Comparison of ENCODE assay signal across 9 mouse cellular contexts in genomic region chr2:173578595-173578994, GRCm38 (mm10). TPM values are rescaled to one million over a fixed set of nuclear protein-coding genes. Genes with fewer than 3 reads are reported as not detected.
DNase-seq lines count a peak whose midpoint lies in the region; ATAC-seq and TF ChIP-seq lines count a peak whose summit lies in the region.
"Had no signal": no experiment of that assay in that cellular context is flagged by ENCODE, and none has a peak within 500 bp of the region (broad histone marks: within the 10 kb centered on the region; RNA-seq: fewer than 3 reads in every experiment).

No protein-coding gene starts in this region.

- no peak overlapping the region for H3K27ac ChIP-seq in lung, embryonic 14.5 days (ENCODE audit: low read depth)
- no peak overlapping the region for H3K27ac ChIP-seq in embryonic facial prominence, embryonic 14.5 days (replicated peaks; ENCODE audit: low read depth, low read length)
- no peak overlapping the region for H3K27ac ChIP-seq in intestine, postnatal 0 days (ENCODE audit: low read depth, low read length)
- H3K27ac ChIP-seq in neural tube, embryonic 14.5 days (ENCODE audit: low read depth, low read length): no peak overlapping the region

- ATAC-seq in lung, embryonic 14.5 days (ENCODE audit: insufficient read depth): no peak
- peak; percentile 41 for ATAC-seq in embryonic facial prominence, embryonic 14.5 days (ENCODE audit: low read depth)
- no peak for ATAC-seq in intestine, postnatal 0 days
- ATAC-seq in neural tube, embryonic 14.5 days (ENCODE audit: low read depth): peak; percentile 31; the same call in 1 of the 2 replicates

- H3K4me2 ChIP-seq in lung, embryonic 14.5 days: peak overlapping the region; percentile 86
- peak overlapping the region; percentile 81 for H3K4me2 ChIP-seq in embryonic facial prominence, embryonic 14.5 days (ENCODE audit: low read depth, low read length)
- peak overlapping the region; percentile 74 for H3K4me2 ChIP-seq in intestine, postnatal 0 days (replicated peaks; ENCODE audit: low read depth)
- peak overlapping the region; percentile 91 for H3K4me2 ChIP-seq in neural tube, embryonic 14.5 days (ENCODE audit: low read depth, low read length)

- H3K36me3 ChIP-seq in lung, embryonic 14.5 days (ENCODE audit: insufficient read depth): no peaks in the 10 kb centered on the region
- no peaks in the 10 kb centered on the region for H3K36me3 ChIP-seq in embryonic facial prominence, embryonic 14.5 days (ENCODE audit: control insufficient read depth, insufficient read depth, low read length)
- H3K36me3 ChIP-seq in intestine, postnatal 0 days (ENCODE audit: control insufficient read depth, insufficient read depth): no peaks in the 10 kb centered on the region
- H3K36me3 ChIP-seq in neural tube, embryonic 14.5 days (ENCODE audit: control insufficient read depth, insufficient read depth, low read length): no peaks in the 10 kb centered on the region

- WGBS in lung, embryonic 14.5 days: 22% methylated on average over 8 of the region's 8 CpGs
- 23% methylated on average over 8 of the region's 8 CpGs for WGBS in embryonic facial prominence, embryonic 14.5 days
- WGBS in intestine, postnatal 0 days: 30% methylated on average over 8 of the region's 8 CpGs
- 33% methylated on average over 8 of the region's 8 CpGs for WGBS in neural tube, embryonic 14.5 days

- peak overlapping the region; percentile 45 for H3K4me3 ChIP-seq in lung, embryonic 14.5 days (ENCODE audit: low read depth, low read length)
- peak overlapping the region; percentile 46 for H3K4me3 ChIP-seq in embryonic facial prominence, embryonic 14.5 days (ENCODE audit: low read depth, low read length)
- H3K4me3 ChIP-seq in intestine, postnatal 0 days (ENCODE audit: low read depth, low read length): peak overlapping the region; percentile 31; the same call in 1 of the 2 replicates
- peak overlapping the region; percentile 33; the same call in 1 of the 2 replicates for H3K4me3 ChIP-seq in neural tube, embryonic 14.5 days (ENCODE audit: low read depth, low read length)

- H3K4me1 ChIP-seq in lung, embryonic 14.5 days (ENCODE audit: insufficient read depth): no peaks in the 10 kb centered on the region
- H3K4me1 ChIP-seq in embryonic facial prominence, embryonic 14.5 days (ENCODE audit: control insufficient read depth, insufficient read depth, low read length): peaks cover 5% of the 10 kb centered on the region
- H3K4me1 ChIP-seq in intestine, postnatal 0 days (replicated peaks; ENCODE audit: control insufficient read depth, insufficient read depth, low read length): no peaks in the 10 kb centered on the region
- peaks cover 3% of the 10 kb centered on the region; the same call in 1 of the 2 replicates for H3K4me1 ChIP-seq in neural tube, embryonic 14.5 days (ENCODE audit: control insufficient read depth, insufficient read depth, low read length)

- no peak for TF ChIP-seq CTCF in lung, embryonic 14.5 days (IDR thresholded peaks at IDR 0.05; ENCODE audit: low read depth)
- no peak for TF ChIP-seq CTCF in intestine, postnatal 0 days (IDR thresholded peaks at IDR 0.05; ENCODE audit: low read depth)

- H3K27me3 ChIP-seq in lung, embryonic 14.5 days (ENCODE audit: insufficient read depth, low read length): peaks cover 3% of the 10 kb centered on the region
- H3K27me3 ChIP-seq in embryonic facial prominence, embryonic 14.5 days (replicated peaks; ENCODE audit: control insufficient read depth, insufficient read depth, low read length): peaks cover 4% of the 10 kb centered on the region
- peaks cover 38% of the 10 kb centered on the region for H3K27me3 ChIP-seq in intestine, postnatal 0 days (replicated peaks; ENCODE audit: control insufficient read depth, insufficient read depth, low read length)
- 0 out of 2 replicates have a peak, but pooled peaks cover 3% of the 10 kb centered on the region for H3K27me3 ChIP-seq in neural tube, embryonic 14.5 days (ENCODE audit: control insufficient read depth, insufficient read depth, low read length)

- DNase-seq in lung, embryonic 14.5 days: peak; percentile 46
- no peak for DNase-seq in lung, postnatal 36 days
- peak; percentile 40 for DNase-seq in embryonic facial prominence, embryonic 14.5 days (ENCODE audit: low spot score)
- DNase-seq in gastrocnemius, adult 8-10 months (ENCODE audit: low spot score in 2 of 2): no peak
- no peak for DNase-seq in yolk sac, embryonic 10.5 days (ENCODE audit: low spot score)
- no peak for DNase-seq in ovary, postnatal 36 days (ENCODE audit: low spot score)

- no peaks in the 10 kb centered on the region for H3K9me3 ChIP-seq in lung, embryonic 14.5 days (ENCODE audit: low read depth, low read length)
- no peaks in the 10 kb centered on the region for H3K9me3 ChIP-seq in embryonic facial prominence, embryonic 14.5 days (ENCODE audit: control insufficient read depth, low read length)
- no peaks in the 10 kb centered on the region for H3K9me3 ChIP-seq in intestine, postnatal 0 days (ENCODE audit: control insufficient read depth)
- no peaks in the 10 kb centered on the region for H3K9me3 ChIP-seq in neural tube, embryonic 14.5 days (ENCODE audit: control insufficient read depth, low read length)

- H3K9ac ChIP-seq in lung, embryonic 14.5 days: peak overlapping the region; percentile 38
- peak overlapping the region; percentile 65 for H3K9ac ChIP-seq in embryonic facial prominence, embryonic 14.5 days (ENCODE audit: low read depth, low read length)
- 0 out of 2 replicates have a peak overlapping the region, but pooled peaks have one; percentile 2 for H3K9ac ChIP-seq in intestine, postnatal 0 days (ENCODE audit: low read depth, low read length)
- 0 out of 2 replicates have a peak overlapping the region, but pooled peaks have one; percentile 42 for H3K9ac ChIP-seq in neural tube, embryonic 14.5 days (replicated peaks; ENCODE audit: low read depth, low read length)

RNA-seq across cellular contexts. Expression of gene Ankrd60, which starts 0.4 kb away (rescaled TPM):
- polyA plus RNA-seq in lung, embryonic 14.5 days (2014; fragmentation: Nextera tagmentation; extraction: Ambion mirVana): not detected in 2 replicates
- not detected in 2 replicates for polyA plus RNA-seq in embryonic facial prominence, embryonic 14.5 days (2014; fragmentation: Nextera tagmentation; extraction: Ambion mirVana)
- not detected in 2 replicates for polyA plus RNA-seq in intestine, postnatal 0 days (2015; fragmentation: Nextera tagmentation; extraction: Ambion mirVana)
- polyA plus RNA-seq in neural tube, embryonic 14.5 days (2014; fragmentation: Nextera tagmentation; extraction: Ambion mirVana): not detected in 2 replicates
- not detected for total RNA-seq in gastrocnemius, adult 8-10 months (2022)
- total RNA-seq: left cerebral cortex, postnatal 10 days had no signal

RNA-seq across cellular contexts. Expression of gene 1700021F07Rik, which starts 56.2 kb away (rescaled TPM):
- not detected in 2 replicates for polyA plus RNA-seq in lung, embryonic 14.5 days (2014; fragmentation: Nextera tagmentation; extraction: Ambion mirVana)
- polyA plus RNA-seq in embryonic facial prominence, embryonic 14.5 days (2014; fragmentation: Nextera tagmentation; extraction: Ambion mirVana): not detected in 2 replicates
- polyA plus RNA-seq in intestine, postnatal 0 days (2015; fragmentation: Nextera tagmentation; extraction: Ambion mirVana): not detected in 2 replicates
- not detected in 2 replicates for polyA plus RNA-seq in neural tube, embryonic 14.5 days (2014; fragmentation: Nextera tagmentation; extraction: Ambion mirVana)
- total RNA-seq in gastrocnemius, adult 8-10 months (2022): not detected
- total RNA-seq: left cerebral cortex, postnatal 10 days had no signal

Comparison
In these comparisons a context has a peak if more than half of its experiments do, and no peak if none do; other contexts are left out.
1. DNase-seq: peak in lung, embryonic 14.5 days (single experiment) and embryonic facial prominence, embryonic 14.5 days (single experiment); none in lung, postnatal 36 days (single experiment), gastrocnemius, adult 8-10 months (0 of 2), yolk sac, embryonic 10.5 days (single experiment) and ovary, postnatal 36 days (single experiment).
2. ATAC-seq: peak in embryonic facial prominence, embryonic 14.5 days (single experiment) and neural tube, embryonic 14.5 days (single experiment); none in lung, embryonic 14.5 days (single experiment) and intestine, postnatal 0 days (single experiment).
3. H3K9ac ChIP-seq: peak in every context shown above with its lines; median percentile 65 in embryonic facial prominence, embryonic 14.5 days; 42 in neural tube, embryonic 14.5 days; 38 in lung, embryonic 14.5 days; 2 in intestine, postnatal 0 days.
4. Peak in every context shown above with its lines, with median percentiles within 50 percentile points of each other: H3K4me2 ChIP-seq and H3K4me3 ChIP-seq.